Mouse (Mus musculus): ENCODE measurements around the gene Sorl1. TPM values are rescaled to one million over a fixed set of nuclear protein-coding genes. Genes with fewer than 3 reads are reported as not detected.
"Not testable (repeated sequence)": the region's sequence is repeated elsewhere in the genome, so short reads cannot be mapped to it uniquely, and the experiment has no call there.

Gene Sorl1
- polyA plus RNA-seq, 1 experiment, result 25.1 TPM

- no peak overlapping the region for H3K27ac ChIP-seq (ENCODE audit: insufficient read depth, low read depth, low read length)
- no peak overlapping the region for H3K4me3 ChIP-seq (ENCODE audit: insufficient read depth, low read length)
- no peaks in the 10 kb centered on the region for H3K4me1 ChIP-seq (ENCODE audit: control insufficient read depth, insufficient read depth, low read length)
- TF ChIP-seq POLR2A (IDR thresholded peaks at IDR 0.05; ENCODE audit: borderline replicate concordance, low read depth, low read length) (no peak), CTCF (IDR thresholded peaks at IDR 0.05; ENCODE audit: low read depth, low read length) (no peak)
Observed at GRCm38 (mm10) chr9:42063391-42063790, 60.7 kb downstream of the Sorl1 start.

- no peak for TF ChIP-seq POLR2A (IDR thresholded peaks at IDR 0.05; ENCODE audit: borderline replicate concordance, low read depth, low read length)
Observed at GRCm38 (mm10) chr9:42062269-42062668, 61.8 kb downstream of the Sorl1 start.

GRCm38 (mm10) chr9:42059006-42059405 lies 65.1 kb downstream of the Sorl1 start:
- H3K4me1 ChIP-seq (ENCODE audit: control insufficient read depth, insufficient read depth, low read length); H3K4me3 ChIP-seq (ENCODE audit: insufficient read depth, low read length); H3K27ac ChIP-seq (ENCODE audit: insufficient read depth, low read depth, low read length): not testable (repeated sequence)

More at GRCm38 (mm10) chr9:42062269-42062668, 61.8 kb downstream of the Sorl1 start:
- H3K27ac ChIP-seq (ENCODE audit: insufficient read depth, low read depth, low read length), result no peak overlapping the region
- H3K4me1 ChIP-seq (ENCODE audit: control insufficient read depth, insufficient read depth, low read length), result no peaks in the 10 kb centered on the region
- H3K4me3 ChIP-seq (ENCODE audit: insufficient read depth, low read length), result no peak overlapping the region

GRCm38 (mm10) chr9:42056591-42056990 lies 67.5 kb downstream of the Sorl1 start:
- Histone ChIP-seq H3K4me3 (ENCODE audit: insufficient read depth, low read length) (no peak overlapping the region), H3K4me1 (ENCODE audit: control insufficient read depth, insufficient read depth, low read length) (no peaks in the 10 kb centered on the region), H3K27ac (ENCODE audit: insufficient read depth, low read depth, low read length) (no peak overlapping the region)
- TF ChIP-seq CTCF (IDR thresholded peaks at IDR 0.05; ENCODE audit: low read depth, low read length) (no peak), POLR2A (IDR thresholded peaks at IDR 0.05; ENCODE audit: borderline replicate concordance, low read depth, low read length) (no peak)

- Histone ChIP-seq H3K4me1 (ENCODE audit: control insufficient read depth, insufficient read depth, low read length) (no peaks in the 10 kb centered on the region), H3K4me3 (ENCODE audit: insufficient read depth, low read length) (no peak overlapping the region), H3K27ac (ENCODE audit: insufficient read depth, low read depth, low read length) (no peak overlapping the region)
- TF ChIP-seq POLR2A (IDR thresholded peaks at IDR 0.05; ENCODE audit: borderline replicate concordance, low read depth, low read length) (no peak), CTCF (IDR thresholded peaks at IDR 0.05; ENCODE audit: low read depth, low read length) (no peak)
Observed at GRCm38 (mm10) chr9:42055378-42055777, 68.7 kb downstream of the Sorl1 start.

GRCm38 (mm10) chr9:42054339-42055272 lies 69.5 kb downstream of the Sorl1 start:
- TF ChIP-seq CTCF (IDR thresholded peaks at IDR 0.05; ENCODE audit: low read depth, low read length) (no peak), POLR2A (IDR thresholded peaks at IDR 0.05; ENCODE audit: borderline replicate concordance, low read depth, low read length) (no peak)
- Histone ChIP-seq H3K4me1 (ENCODE audit: control insufficient read depth, insufficient read depth, low read length) (no peaks in the 10 kb centered on the region), H3K4me3 (ENCODE audit: insufficient read depth, low read length) (no peak overlapping the region), H3K27ac (ENCODE audit: insufficient read depth, low read depth, low read length) (no peak overlapping the region)

GRCm38 (mm10) chr9:42053591-42054190 lies 70.4 kb downstream of the Sorl1 start:
- no peak overlapping the region for H3K4me3 ChIP-seq (ENCODE audit: insufficient read depth, low read length)
- H3K27ac ChIP-seq (ENCODE audit: insufficient read depth, low read depth, low read length), result no peak overlapping the region
- TF ChIP-seq POLR2A (IDR thresholded peaks at IDR 0.05; ENCODE audit: borderline replicate concordance, low read depth, low read length) (no peak), CTCF (IDR thresholded peaks at IDR 0.05; ENCODE audit: low read depth, low read length) (no peak)
- no peaks in the 10 kb centered on the region for H3K4me1 ChIP-seq (ENCODE audit: control insufficient read depth, insufficient read depth, low read length)

- no peak overlapping the region for H3K4me3 ChIP-seq (ENCODE audit: insufficient read depth, low read length)
Observed at GRCm38 (mm10) chr9:42052713-42053356, 71.3 kb downstream of the Sorl1 start.

GRCm38 (mm10) chr9:42048542-42048941 lies 75.6 kb downstream of the Sorl1 start:
- H3K4me3 ChIP-seq (ENCODE audit: insufficient read depth, low read length), result no peak overlapping the region
- TF ChIP-seq CTCF (IDR thresholded peaks at IDR 0.05; ENCODE audit: low read depth, low read length) (no peak), POLR2A (IDR thresholded peaks at IDR 0.05; ENCODE audit: borderline replicate concordance, low read depth, low read length) (no peak)
- H3K27ac ChIP-seq (ENCODE audit: insufficient read depth, low read depth, low read length), result no peak overlapping the region
- no peaks in the 10 kb centered on the region for H3K4me1 ChIP-seq (ENCODE audit: control insufficient read depth, insufficient read depth, low read length)

More at GRCm38 (mm10) chr9:42052713-42053356, 71.3 kb downstream of the Sorl1 start:
- H3K4me1 ChIP-seq (ENCODE audit: control insufficient read depth, insufficient read depth, low read length), result no peaks in the 10 kb centered on the region
- H3K27ac ChIP-seq (ENCODE audit: insufficient read depth, low read depth, low read length), result no peak overlapping the region
- TF ChIP-seq CTCF (IDR thresholded peaks at IDR 0.05; ENCODE audit: low read depth, low read length), result no peak
- TF ChIP-seq POLR2A (IDR thresholded peaks at IDR 0.05; ENCODE audit: borderline replicate concordance, low read depth, low read length), result no peak

GRCm38 (mm10) chr9:42047786-42048185 lies 76.3 kb downstream of the Sorl1 start:
- no peak overlapping the region for H3K27ac ChIP-seq (ENCODE audit: insufficient read depth, low read depth, low read length)
- TF ChIP-seq POLR2A (IDR thresholded peaks at IDR 0.05; ENCODE audit: borderline replicate concordance, low read depth, low read length), result no peak
- no peak for TF ChIP-seq CTCF (IDR thresholded peaks at IDR 0.05; ENCODE audit: low read depth, low read length)
- H3K4me3 ChIP-seq (ENCODE audit: insufficient read depth, low read length), result no peak overlapping the region
- H3K4me1 ChIP-seq (ENCODE audit: control insufficient read depth, insufficient read depth, low read length), result no peaks in the 10 kb centered on the region

Measured in bone marrow macrophage, adult 2 months (primary cell).